8 mouse cellular contexts compared by ENCODE assay signal in genomic region chr13:108157732-108158464, GRCm38 (mm10). TPM values are rescaled to one million over a fixed set of nuclear protein-coding genes. Genes with fewer than 3 reads are reported as not detected.
DNase-seq lines count a peak whose midpoint lies in the region; ATAC-seq and TF ChIP-seq lines count a peak whose summit lies in the region.

No protein-coding gene starts in this region.

- H3K4me2 ChIP-seq in heart, embryonic 13.5 days = peak overlapping the region; percentile 95
- peak overlapping the region; percentile 82 for H3K4me2 ChIP-seq in limb, embryonic 14.5 days (replicated peaks; ENCODE audit: low read depth, low read length, severe bottlenecking)
- peak overlapping the region; percentile 79 for H3K4me2 ChIP-seq in neural tube, embryonic 14.5 days (ENCODE audit: low read depth, low read length)

- ATAC-seq in heart, embryonic 13.5 days (ENCODE audit: extremely low read depth, insufficient number of reproducible peaks, low FRiP score, low TSS enrichment) = no peak
- peak; percentile 72 for ATAC-seq in limb, embryonic 14.5 days (ENCODE audit: low FRiP score, low read depth)
- ATAC-seq in neural tube, embryonic 14.5 days (ENCODE audit: low read depth) = peak; percentile 62; the same call in 1 of the 2 replicates

- peaks cover 13% of the 10 kb centered on the region for H3K4me1 ChIP-seq in heart, embryonic 13.5 days
- peaks cover 0 to 5% of the 10 kb centered on the region in 2 experiments; a peak in 1 of 4 replicates for H3K4me1 ChIP-seq in ES-E14 (ENCODE audit: control insufficient read depth in 2 of 2, insufficient read depth in 2 of 2, low read length in 2 of 2, poor library complexity in 1 of 2)
- H3K4me1 ChIP-seq in erythroblast, embryonic 14.5 days (ENCODE audit: control insufficient read depth) = peaks cover 21% of the 10 kb centered on the region
- H3K4me1 ChIP-seq in limb, embryonic 14.5 days (ENCODE audit: control insufficient read depth, insufficient read depth, low read length) = peaks cover 9% of the 10 kb centered on the region
- peaks cover 11% of the 10 kb centered on the region for H3K4me1 ChIP-seq in neural tube, embryonic 14.5 days (ENCODE audit: control insufficient read depth, insufficient read depth, low read length)

- no peaks in the 10 kb centered on the region for H3K27me3 ChIP-seq in heart, embryonic 13.5 days (replicated peaks)
- no peaks in the 10 kb centered on the region for H3K27me3 ChIP-seq in erythroblast, embryonic 14.5 days (ENCODE audit: control insufficient read depth)
- H3K27me3 ChIP-seq in limb, embryonic 14.5 days (ENCODE audit: control insufficient read depth, insufficient read depth, low read length) = no peaks in the 10 kb centered on the region
- no peaks in the 10 kb centered on the region for H3K27me3 ChIP-seq in neural tube, embryonic 14.5 days (ENCODE audit: control insufficient read depth, insufficient read depth, low read length)

- no peak for TF ChIP-seq POLR2A in limb, embryonic 14.5 days (IDR thresholded peaks at IDR 0.05; ENCODE audit: borderline replicate concordance, extremely low read depth, insufficient read depth, insufficient read length)

- intact Hi-C loops in heart, postnatal 10 days (cut with DNase I) = loop anchor here (10.0 kb wide), 1 partner anchor 413 kb away; no protein-coding TSS in a partner anchor

- peak overlapping the region; percentile 96 for H3K4me3 ChIP-seq in heart, embryonic 13.5 days
- H3K4me3 ChIP-seq in ES-E14 (ENCODE audit: insufficient read depth in 1 of 2, low read depth in 1 of 2, low read length in 2 of 2, poor library complexity in 1 of 2, severe bottlenecking in 1 of 2) = peak overlapping the region; percentile 86 to 99
- H3K4me3 ChIP-seq in erythroblast, embryonic 14.5 days (replicated peaks) = peak overlapping the region; percentile 87
- peak overlapping the region; percentile 86 for H3K4me3 ChIP-seq in limb, embryonic 14.5 days (replicated peaks; ENCODE audit: low read length)
- peak overlapping the region; percentile 83 for H3K4me3 ChIP-seq in neural tube, embryonic 14.5 days (ENCODE audit: low read depth, low read length)

- no peaks in the 10 kb centered on the region for H3K9me3 ChIP-seq in heart, embryonic 13.5 days
- H3K9me3 ChIP-seq in ES-E14 (ENCODE audit: control insufficient read depth, insufficient read depth, low read depth, low read length) = no peaks in the 10 kb centered on the region
- H3K9me3 ChIP-seq in erythroblast, embryonic 14.5 days (ENCODE audit: control insufficient read depth, low read length) = no peaks in the 10 kb centered on the region
- H3K9me3 ChIP-seq in limb, embryonic 14.5 days (ENCODE audit: control insufficient read depth, low read length) = no peaks in the 10 kb centered on the region
- H3K9me3 ChIP-seq in neural tube, embryonic 14.5 days (ENCODE audit: control insufficient read depth, low read length) = no peaks in the 10 kb centered on the region

- H3K9ac ChIP-seq in heart, embryonic 13.5 days = peak overlapping the region; percentile 89
- H3K9ac ChIP-seq in ES-E14 (ENCODE audit: insufficient read depth, low read depth, low read length, poor library complexity, severe bottlenecking) = peak overlapping the region; percentile 85
- peak overlapping the region; percentile 65 for H3K9ac ChIP-seq in limb, embryonic 14.5 days (ENCODE audit: low read depth, low read length, severe bottlenecking)
- H3K9ac ChIP-seq in neural tube, embryonic 14.5 days (replicated peaks; ENCODE audit: low read depth, low read length) = peak overlapping the region; percentile 46; the same call in 1 of the 2 replicates

- H3K36me3 ChIP-seq in heart, embryonic 13.5 days = peaks cover 10% of the 10 kb centered on the region
- H3K36me3 ChIP-seq in ES-E14 (ENCODE audit: control insufficient read depth, insufficient read depth, low read length, poor library complexity, severe bottlenecking) = peaks cover 1% of the 10 kb centered on the region; the same call in 1 of the 2 replicates
- H3K36me3 ChIP-seq in erythroblast, embryonic 14.5 days (ENCODE audit: control insufficient read depth) = peaks cover 14% of the 10 kb centered on the region
- H3K36me3 ChIP-seq in limb, embryonic 14.5 days (ENCODE audit: control insufficient read depth, insufficient read depth, low read length) = peaks cover 10% of the 10 kb centered on the region; the same call in 1 of the 2 replicates
- no peaks in the 10 kb centered on the region; the same call in 1 of the 2 replicates for H3K36me3 ChIP-seq in neural tube, embryonic 14.5 days (ENCODE audit: control insufficient read depth, insufficient read depth, low read length)

- H3K27ac ChIP-seq in heart, embryonic 13.5 days (replicated peaks) = 0 out of 2 replicates have a peak overlapping the region, but pooled peaks have one; percentile 21
- no peak overlapping the region for H3K27ac ChIP-seq in ES-E14 (ENCODE audit: insufficient read depth, low read depth, low read length, poor library complexity, severe bottlenecking)
- H3K27ac ChIP-seq in limb, embryonic 14.5 days (replicated peaks; ENCODE audit: low read depth, low read length) = no peak overlapping the region
- no peak overlapping the region for H3K27ac ChIP-seq in neural tube, embryonic 14.5 days (ENCODE audit: low read depth, low read length)

- 3% methylated on average over 42 of the region's 42 CpGs for WGBS in heart, embryonic 13.5 days
- 3% methylated on average over 40 of the region's 42 CpGs for WGBS in limb, embryonic 14.5 days
- 3% methylated on average over 41 of the region's 42 CpGs for WGBS in neural tube, embryonic 14.5 days

- in situ Hi-C loops in ES-E14 (cut with MboI; ENCODE audit: low sequenced_read_pairs in 2 of 2, unreplicated experiment in 2 of 2) = no loop called here

- DNase-seq in heart, postnatal 10 days = no peak
- DNase-seq in ES-E14 (ENCODE audit: low read depth, low spot score) = no peak
- peak; percentile 13 for DNase-seq in limb, embryonic 14.5 days (ENCODE audit: low spot score)
- no peak for DNase-seq in ovary, postnatal 36 days (ENCODE audit: low spot score)
- DNase-seq in urinary bladder, postnatal 36 days (ENCODE audit: low spot score in 2 of 2) = no peak

TF ChIP-seq in ES-E14, 5 proteins besides CTCF, POLR2A, EP300 and RAD21:
- TF ChIP-seq CHD2 (IDR thresholded peaks at IDR 0.05; ENCODE audit: low read depth, low read length) = no peak
- no peak for TF ChIP-seq ZC3H11A (IDR thresholded peaks at IDR 0.05; ENCODE audit: borderline replicate concordance, low read depth, low read length)
- TF ChIP-seq MAFK (IDR thresholded peaks at IDR 0.05; ENCODE audit: insufficient read depth, low read depth, low read length) = no peak
- no peak for TF ChIP-seq HCFC1 (IDR thresholded peaks at IDR 0.05; ENCODE audit: borderline replicate concordance, insufficient read depth, low read length)
- no peak for TF ChIP-seq ZNF384 (IDR thresholded peaks at IDR 0.05; ENCODE audit: low read depth, low read length)

RNA-seq across cellular contexts. Expression of gene Ndufaf2, which starts 0.5 kb away (rescaled TPM):
- 55.4 and 57.9 TPM in 2 replicates for polyA plus RNA-seq in heart, embryonic 13.5 days (2015; fragmentation: Nextera tagmentation; extraction: Ambion mirVana)
- 10 to 100 TPM; 24.2 to 25.1 TPM for total RNA-seq in heart, postnatal 10 days (2021)
- 31.6 and 41.1 TPM in 2 replicates for total RNA-seq in ES-E14 (2012; rRNA removed)
- polyA plus RNA-seq in erythroblast, embryonic 14.5 days (2012) = 2.5 and 4.4 TPM in 2 replicates
- 20.2 and 46.1 TPM in 2 replicates for polyA plus RNA-seq in limb, embryonic 14.5 days (2012; rRNA removed)
- 63.9 and 67.6 TPM in 2 replicates for polyA plus RNA-seq in limb, embryonic 14.5 days (2014; fragmentation: Nextera tagmentation; extraction: Ambion mirVana)
- 64.9 and 79.3 TPM in 2 replicates for polyA plus RNA-seq in neural tube, embryonic 14.5 days (2014; fragmentation: Nextera tagmentation; extraction: Ambion mirVana)

RNA-seq across cellular contexts. Expression of gene Ercc8, which starts 0.6 kb away (rescaled TPM):
- polyA plus RNA-seq in heart, embryonic 13.5 days (2015; fragmentation: Nextera tagmentation; extraction: Ambion mirVana) = 10.3 and 14.8 TPM in 2 replicates
- total RNA-seq in heart, postnatal 10 days (2021) = 10 to 100 TPM; 12.9 to 15.2 TPM
- 17.3 and 18.3 TPM in 2 replicates for total RNA-seq in ES-E14 (2012; rRNA removed)
- 0.12 and 0.19 TPM in 2 replicates for polyA plus RNA-seq in erythroblast, embryonic 14.5 days (2012)
- 16.1 and 17.3 TPM in 2 replicates for polyA plus RNA-seq in limb, embryonic 14.5 days (2012; rRNA removed)
- 20.1 and 24.2 TPM in 2 replicates for polyA plus RNA-seq in limb, embryonic 14.5 days (2014; fragmentation: Nextera tagmentation; extraction: Ambion mirVana)
- 31.3 and 37.5 TPM in 2 replicates for polyA plus RNA-seq in neural tube, embryonic 14.5 days (2014; fragmentation: Nextera tagmentation; extraction: Ambion mirVana)

RNA-seq across cellular contexts. Expression of gene Elovl7, which starts 56.3 kb away (rescaled TPM):
- 2.1 and 2.4 TPM in 2 replicates for polyA plus RNA-seq in heart, embryonic 13.5 days (2015; fragmentation: Nextera tagmentation; extraction: Ambion mirVana)
- total RNA-seq in heart, postnatal 10 days (2021) = under 1 TPM; 0.41 to 0.50 TPM
- total RNA-seq in ES-E14 (2012; rRNA removed) = 1.4 and 2.2 TPM in 2 replicates
- polyA plus RNA-seq in erythroblast, embryonic 14.5 days (2012) = not detected in 2 replicates
- 0.91 and 1.4 TPM in 2 replicates for polyA plus RNA-seq in limb, embryonic 14.5 days (2012; rRNA removed)
- polyA plus RNA-seq in limb, embryonic 14.5 days (2014; fragmentation: Nextera tagmentation; extraction: Ambion mirVana) = 4.8 TPM in 2 replicates
- 1.9 and 2.6 TPM in 2 replicates for polyA plus RNA-seq in neural tube, embryonic 14.5 days (2014; fragmentation: Nextera tagmentation; extraction: Ambion mirVana)
